Mouse (Mus musculus): ENCODE measurements at regions not wholly inside any gene's neighbourhood (a gene's known extent, or its start where the extent isn't known, plus 50 kb on each side); places are given as distances from the start of the nearest gene placed in this dataset.

DNA sequence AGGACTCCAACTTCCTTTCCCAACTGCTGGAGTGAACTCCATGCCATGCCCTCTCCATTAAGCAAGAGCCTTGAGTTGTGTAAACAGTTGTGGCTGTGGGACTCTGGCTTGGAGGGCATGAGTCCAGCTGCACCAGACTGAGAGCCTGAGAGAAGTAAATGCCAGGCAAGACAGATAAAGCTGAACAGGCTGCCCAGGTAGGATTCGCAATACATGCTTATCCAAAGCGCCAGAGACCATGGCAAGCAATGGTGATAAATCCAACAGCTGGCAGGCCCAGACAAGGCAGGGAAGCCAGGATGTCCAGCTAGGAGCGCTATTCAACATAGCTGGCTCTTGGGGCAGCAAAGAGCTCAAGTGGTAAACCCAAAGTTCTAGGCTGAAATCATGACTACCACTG, 163.1 kb upstream of the Kdm8 start:
- TF ChIP-seq CTCF (IDR thresholded peaks at IDR 0.05; ENCODE audit: low read depth): peak; percentile 29; the same call in 1 of the 2 replicates
- no peak for TF ChIP-seq EP300 (optimal IDR thresholded peaks at IDR 0.05)
